Mouse (Mus musculus) kidney, adult 11 months (tissue): ENCODE measurements around the gene Eif3c.

Source experiments
- DNase-seq: peaks from one replicate; pipeline ENCODE4 v3.0.0; 2022

Gene Eif3c

GRCm38 (mm10) chr7:126566094-126566765 lies at the start of gene Eif3c:
Gene Eif3c (minus strand): TSS chr7:126566411.
- DNase-seq: peak; percentile 91

DNA sequence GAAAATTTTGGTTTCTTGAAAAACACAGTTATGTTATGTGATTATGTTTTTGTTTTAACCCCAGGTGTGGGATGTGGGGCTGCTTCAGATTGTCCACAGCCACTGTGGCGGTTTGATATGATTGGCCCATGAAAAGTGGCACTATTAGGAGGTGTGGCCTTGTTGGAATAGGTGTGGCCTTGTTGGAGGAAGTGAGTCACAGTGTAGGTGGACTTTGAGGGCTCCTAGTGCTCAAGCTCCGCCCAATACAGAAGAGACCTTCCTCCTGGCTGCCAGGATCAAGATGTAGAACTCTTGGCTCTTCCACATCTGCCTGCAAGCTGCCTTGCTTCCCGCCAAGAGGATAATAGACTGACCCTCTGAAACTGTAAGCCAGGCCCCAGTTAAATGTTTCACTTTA lies 46.5 kb upstream of the Eif3c start:
- DNase-seq: no peak

DNA sequence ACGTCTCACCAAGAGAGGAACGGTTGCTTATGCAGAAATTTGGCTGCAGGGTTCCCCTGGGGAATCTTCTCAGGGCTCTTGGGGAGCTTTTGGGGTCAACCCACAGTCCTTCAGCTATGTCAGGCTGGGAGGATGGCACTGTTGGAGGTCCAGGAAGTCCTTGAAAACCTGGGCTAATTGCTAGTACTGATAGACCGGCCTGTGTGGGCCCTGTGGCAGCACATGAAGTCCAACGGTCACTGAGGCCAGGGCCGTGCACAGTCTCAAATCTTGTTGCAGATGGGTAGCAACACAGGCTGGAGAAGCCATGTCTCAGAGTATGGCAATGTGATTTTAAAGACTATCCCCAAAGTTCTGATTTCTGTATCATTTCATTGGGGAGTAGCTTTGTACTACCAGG lies 41.6 kb upstream of the Eif3c start:
- DNase-seq: no peak

DNA sequence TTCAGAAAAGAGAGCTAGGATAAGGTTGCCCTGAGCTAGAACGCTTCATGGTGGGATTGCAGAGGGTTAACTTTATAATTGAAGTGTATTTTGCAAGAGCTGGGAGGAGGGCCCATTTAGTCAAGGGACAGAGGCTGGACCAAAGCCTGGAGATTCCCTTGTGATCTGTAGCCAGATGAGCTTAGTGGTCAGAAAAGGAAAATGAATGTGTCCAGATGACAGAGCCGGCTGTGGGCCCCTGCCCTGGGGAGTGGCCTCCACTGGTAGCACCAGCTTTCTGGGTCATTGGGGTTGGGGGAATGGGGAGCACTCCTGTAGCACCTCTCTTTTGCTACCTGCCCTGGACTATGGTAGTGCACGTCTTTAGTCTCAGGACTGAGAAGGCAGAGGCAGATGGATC lies 40.9 kb upstream of the Eif3c start:
- no peak for DNase-seq

- DNase-seq: no peak
Measured at GRCm38 (mm10) chr7:126606611-126607010, 40.4 kb upstream of the Eif3c start.

- no peak for DNase-seq
Measured at GRCm38 (mm10) chr7:126602650-126603049, 36.4 kb upstream of the Eif3c start.

- DNase-seq: no peak
Measured at GRCm38 (mm10) chr7:126601896-126602295, 35.7 kb upstream of the Eif3c start.

DNA sequence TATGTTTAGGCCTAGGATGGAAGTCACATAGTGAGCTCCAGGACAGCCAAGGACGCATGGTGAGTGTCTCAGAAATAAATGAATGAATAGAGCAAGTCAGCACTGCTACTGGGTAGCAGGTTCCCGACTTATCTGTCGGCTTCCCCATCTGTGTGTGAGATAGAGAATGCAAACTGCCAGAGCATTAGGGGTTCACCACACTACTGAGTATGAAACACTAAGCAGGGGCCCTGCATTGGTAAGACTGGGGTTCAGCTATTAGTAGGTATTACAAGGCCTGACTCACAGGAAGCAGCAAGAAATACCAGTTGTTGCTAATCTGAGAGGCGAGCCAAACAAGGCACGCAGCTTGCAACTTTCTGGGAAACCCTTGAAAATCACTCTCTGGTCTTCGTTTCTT lies 32.7 kb upstream of the Eif3c start:
- no peak for DNase-seq

GRCm38 (mm10) chr7:126596414-126596813 lies 30.2 kb upstream of the Eif3c start:
- no peak for DNase-seq

DNA sequence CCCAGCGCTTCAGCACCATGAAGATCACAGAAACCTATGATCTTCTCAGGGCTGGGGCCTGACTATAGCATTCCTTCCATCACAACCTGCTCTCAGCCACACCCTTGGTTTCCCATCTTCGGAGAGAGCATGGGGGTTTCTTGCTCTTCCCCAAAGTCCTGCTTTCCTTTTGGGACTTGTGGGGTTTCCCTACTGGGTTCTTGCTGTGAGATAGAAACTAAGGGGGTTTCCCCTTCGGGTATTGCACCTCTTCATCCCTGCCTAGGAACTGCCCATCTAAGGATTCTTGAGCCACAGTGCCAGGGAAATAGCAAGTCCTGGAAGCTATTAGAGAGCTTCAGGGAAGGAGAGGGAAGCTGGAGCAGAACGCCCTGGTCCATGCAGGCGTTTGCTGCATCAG lies 29.7 kb upstream of the Eif3c start:
- no peak for DNase-seq

- no peak for DNase-seq
Measured at GRCm38 (mm10) chr7:126594862-126595561, 28.8 kb upstream of the Eif3c start, which contains the start of gene Il27. Gene Il27 (minus strand): TSS chr7:126594941.

GRCm38 (mm10) chr7:126587779-126588178 lies 21.6 kb upstream of the Eif3c start:
- no peak for DNase-seq

- DNase-seq: peak; percentile 71
Measured at GRCm38 (mm10) chr7:126586839-126587238, 20.6 kb upstream of the Eif3c start.

- no peak for DNase-seq
Measured at GRCm38 (mm10) chr7:126585717-126586116, 19.5 kb upstream of the Eif3c start, which contains the start of gene Cln3. Gene Cln3 (minus strand): TSS chr7:126585817.

- no peak for DNase-seq
Measured at GRCm38 (mm10) chr7:126584506-126584977, 18.3 kb upstream of the Eif3c start, which contains the start of gene Apobr. Gene Apobr (plus strand): TSS chr7:126584942.

- DNase-seq: no peak
Measured at GRCm38 (mm10) chr7:126583761-126584160, 17.6 kb upstream of the Eif3c start.

DNA sequence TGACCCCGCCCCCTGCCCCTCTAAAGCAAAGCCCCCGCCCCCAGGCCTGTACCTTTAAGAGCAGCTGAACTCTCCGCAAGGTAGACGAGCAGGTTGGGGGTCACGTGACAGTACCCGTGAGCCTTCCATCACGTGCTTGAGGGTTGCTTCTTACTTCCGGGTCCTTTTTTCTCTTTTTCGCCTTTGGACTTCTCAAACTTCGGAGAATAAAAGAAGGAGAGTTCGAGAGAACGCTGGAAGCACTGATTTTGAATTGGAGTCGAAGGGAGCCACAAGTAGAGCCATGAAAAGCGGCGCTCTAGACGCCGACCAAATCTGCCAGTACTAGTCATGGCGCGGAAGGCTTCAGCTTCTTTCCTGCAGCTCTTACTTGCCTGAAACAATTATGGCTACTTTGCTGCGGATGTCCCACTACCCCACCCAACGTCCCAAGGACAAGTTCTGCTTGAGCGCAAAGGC lies 17.1 kb upstream of the Eif3c start:
- DNase-seq: peak; percentile 93

GRCm38 (mm10) chr7:126582759-126583158 lies 16.5 kb upstream of the Eif3c start:
- DNase-seq: peak; percentile 64

DNA sequence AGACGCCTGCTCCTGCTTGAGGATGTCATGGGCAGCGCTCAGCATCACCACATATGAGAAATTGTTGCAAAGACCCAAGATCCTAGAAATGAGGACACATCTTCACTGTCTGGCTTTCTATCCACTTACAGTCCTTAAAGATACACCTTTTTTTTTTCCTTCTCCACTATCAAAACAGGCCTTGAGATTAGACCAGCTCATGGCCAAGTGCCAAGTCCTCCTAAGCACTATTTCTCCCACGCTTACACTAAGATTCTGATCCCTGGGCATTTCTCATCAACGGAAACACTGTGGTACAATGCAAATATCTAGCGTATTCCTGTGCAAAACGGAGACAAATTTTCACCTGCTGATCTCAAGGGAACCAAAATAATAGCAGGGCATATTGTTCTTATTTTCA lies 15.4 kb upstream of the Eif3c start:
- no peak for DNase-seq

- DNase-seq: peak; percentile 78
Measured at GRCm38 (mm10) chr7:126579172-126579571, 13.0 kb upstream of the Eif3c start.

- peak; percentile 49 for DNase-seq
Measured at GRCm38 (mm10) chr7:126576946-126577345, 10.7 kb upstream of the Eif3c start.

DNA sequence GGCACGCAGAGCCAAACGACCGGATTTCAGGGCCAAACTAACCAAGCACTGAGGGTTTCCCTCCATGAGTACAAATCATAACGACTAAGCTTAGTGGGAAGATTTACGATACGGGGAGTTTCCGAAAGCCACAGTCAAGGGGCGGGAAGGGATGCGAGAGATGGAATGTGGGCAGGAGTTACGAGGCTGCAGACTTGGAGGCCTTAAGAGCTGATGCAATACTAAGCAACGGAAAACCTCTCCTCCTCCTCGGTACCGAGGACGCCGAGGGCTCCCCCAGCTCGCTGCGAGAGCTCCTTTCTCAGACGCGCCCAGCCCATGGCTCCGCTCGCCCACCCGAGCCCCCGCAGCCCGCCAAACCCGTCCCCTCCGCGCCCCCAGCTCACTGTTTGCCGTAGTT lies 518 bp downstream of the Eif3c start:
- DNase-seq: no peak

GRCm38 (mm10) chr7:126556635-126557034 lies 9.6 kb downstream of the Eif3c start:
- DNase-seq: no peak

- DNase-seq: no peak
Measured at GRCm38 (mm10) chr7:126554796-126555195, 11.4 kb downstream of the Eif3c start.
